Mouse (Mus musculus) MEL (cell line): Measurements from ENCODE around the gene Lair1. TPM values are rescaled to one million over a fixed set of nuclear protein-coding genes. Genes with fewer than 3 reads are reported as not detected.
"Not testable (repeated sequence)": the region's sequence is repeated elsewhere in the genome, so short reads cannot be mapped to it uniquely, and the experiment has no call there.

ENCODE experiments used
- DNase-seq: peaks from one replicate; pipeline ENCODE4 v3.0.0; 2011; ENCODE audit warnings: low read depth, low spot score
- H3K27ac ChIP-seq: 2 replicates; pipeline ENCODE4 v1.5.1; 2012; ENCODE audit warnings: low read depth, mild to moderate bottlenecking, control low read depth, low read length, moderate library complexity; ENCODE audit not compliant: control insufficient read depth
- H3K27me3 ChIP-seq, 2 experiments: fragments of 150-350 bp in 1 of 2; sonication (generic) in 1 of 2; 2 replicates each; pipeline ENCODE4 v1.6.1; 2012; ENCODE audit warnings: low read length in 2 of 2, mild to moderate bottlenecking in 2 of 2, improper control_type of control experiment in 1 of 2, moderate library complexity in 1 of 2; ENCODE audit not compliant: insufficient read depth in 2 of 2, control insufficient read depth in 1 of 2
- H3K36me3 ChIP-seq, 2 experiments: 2 replicates each; pipeline ENCODE4 v1.6.1; 2012 to 2014; ENCODE audit warnings: low read length in 2 of 2, improper control_type of control experiment in 1 of 2, inconsistent platforms in 1 of 2, mild to moderate bottlenecking in 1 of 2; ENCODE audit not compliant: insufficient read depth in 2 of 2, control insufficient read depth in 1 of 2
- H3K4me1 ChIP-seq, 2 experiments: fragments of 150-350 bp in 1 of 2; sonication (generic) in 1 of 2; 2 replicates each; pipeline ENCODE4 v1.6.1; 2012; ENCODE audit warnings: low read length in 2 of 2, improper control_type of control experiment in 1 of 2, mild to moderate bottlenecking in 1 of 2; ENCODE audit not compliant: insufficient read depth in 2 of 2, control insufficient read depth in 1 of 2
- H3K4me3 ChIP-seq, 2 experiments: fragments of 150-350 bp in 1 of 2; sonication (generic) in 1 of 2; 2 replicates each; pipeline ENCODE4 v1.5.1; 2012; ENCODE audit warnings: low read depth in 2 of 2, low read length in 2 of 2, mild to moderate bottlenecking in 2 of 2, moderate library complexity in 2 of 2, control low read depth in 1 of 2, improper control_type of control experiment in 1 of 2; ENCODE audit not compliant: control insufficient read depth in 1 of 2, insufficient read depth in 1 of 2
- H3K79me2 ChIP-seq: 2 replicates; pipeline ENCODE4 v1.6.1; 2012; ENCODE audit warnings: mild to moderate bottlenecking, low read length, moderate library complexity; ENCODE audit not compliant: control insufficient read depth, poor library complexity, insufficient read depth
- H3K9ac ChIP-seq: 2 replicates; pipeline ENCODE4 v1.6.1; 2012; ENCODE audit warnings: low read depth, mild to moderate bottlenecking, control low read depth, low read length, moderate library complexity; ENCODE audit not compliant: control insufficient read depth, poor library complexity, severe bottlenecking
- H3K9me3 ChIP-seq: fragments of 150-350 bp; sonication (generic); replicated peaks from 2 replicates; pipeline ENCODE4 v1.6.1; 2012; ENCODE audit warnings: mild to moderate bottlenecking, low read length, improper control_type of control experiment, moderate library complexity; ENCODE audit not compliant: insufficient read depth
- CHD2 ChIP-seq: IDR thresholded peaks from 2 replicates; pipeline ENCODE4 v1.6.1; 2011; ENCODE audit warnings: low read length, improper control_type of control experiment
- CTCF ChIP-seq, 3 experiments: IDR thresholded peaks in 2 of 3; conservative IDR thresholded peaks in 1 of 3; 2 replicates each; pipeline ENCODE4 v1.5.1; 2011 to 2012; ENCODE audit warnings: low read length in 3 of 3, low read depth in 2 of 3, mild to moderate bottlenecking in 2 of 3, improper control_type of control experiment in 1 of 3, inconsistent platforms in 1 of 3, mixed read lengths in 1 of 3, moderate library complexity in 1 of 3; ENCODE audit not compliant: control insufficient read depth in 1 of 3, insufficient read depth in 1 of 3, poor library complexity in 1 of 3, severe bottlenecking in 1 of 3
- GABPA ChIP-seq: IDR thresholded peaks from 2 replicates; pipeline ENCODE4 v1.6.1; 2012; ENCODE audit warnings: low read depth, mild to moderate bottlenecking, inconsistent platforms, low read length, improper control_type of control experiment, moderate library complexity
- MAFK ChIP-seq: IDR thresholded peaks from 2 replicates; pipeline ENCODE4 v1.6.1; 2011; ENCODE audit warnings: low read depth, mild to moderate bottlenecking, low read length, improper control_type of control experiment, borderline replicate concordance
- MXI1 ChIP-seq: IDR thresholded peaks from 2 replicates; pipeline ENCODE4 v1.6.1; 2011; ENCODE audit warnings: mild to moderate bottlenecking, low read depth, low read length, improper control_type of control experiment
- MYB ChIP-seq: IDR thresholded peaks from 2 replicates; pipeline ENCODE4 v1.6.1; 2011; ENCODE audit warnings: mild to moderate bottlenecking, low read depth, low read length, improper control_type of control experiment
- POLR2AphosphoS5 ChIP-seq: IDR thresholded peaks from 2 replicates; pipeline ENCODE4 v1.6.1; 2012; ENCODE audit warnings: low read depth, borderline replicate concordance, mild to moderate bottlenecking, inconsistent platforms, low read length, moderate library complexity, mixed read lengths
- RAD21 ChIP-seq: IDR thresholded peaks from 2 replicates; pipeline ENCODE4 v1.6.1; 2011; ENCODE audit warnings: mild to moderate bottlenecking, low read depth, low read length, improper control_type of control experiment
- RCOR1 ChIP-seq: IDR thresholded peaks from 2 replicates; pipeline ENCODE4 v1.6.1; 2012; ENCODE audit warnings: low read depth, mild to moderate bottlenecking, inconsistent platforms, low read length, improper control_type of control experiment
- SMC3 ChIP-seq: IDR thresholded peaks from 2 replicates; pipeline ENCODE4 v1.6.1; 2011; ENCODE audit warnings: low read depth, low read length, improper control_type of control experiment
- USF1 ChIP-seq: IDR thresholded peaks from 2 replicates; pipeline ENCODE4 v1.6.1; 2014; ENCODE audit warnings: low read depth, mild to moderate bottlenecking, inconsistent platforms, low read length, improper control_type of control experiment, moderate library complexity
- USF2 ChIP-seq, 2 experiments: IDR thresholded peaks; 2 replicates each; pipeline ENCODE4 v1.6.1; 2011 to 2012; ENCODE audit warnings: improper control_type of control experiment in 2 of 2, low read length in 2 of 2, borderline replicate concordance in 1 of 2, inconsistent platforms in 1 of 2, low read depth in 1 of 2, mild to moderate bottlenecking in 1 of 2; ENCODE audit not compliant: insufficient read depth in 1 of 2
- ZC3H11A ChIP-seq: IDR thresholded peaks from 2 replicates; pipeline ENCODE4 v1.6.1; 2012; ENCODE audit warnings: low read depth, mild to moderate bottlenecking, inconsistent platforms, low read length, improper control_type of control experiment
- ZNF384 ChIP-seq: IDR thresholded peaks from 2 replicates; pipeline ENCODE4 v1.6.1; 2012; ENCODE audit warnings: low read depth, mild to moderate bottlenecking, inconsistent platforms, low read length, improper control_type of control experiment
- polyA plus RNA-seq, 2 experiments: library from polyadenylated mRNA; stranded (reverse) in 1 of 2; unstranded in 1 of 2; fragments of >175 nt in 1 of 2; fragments of >200 nt in 1 of 2; gene quantifications; 2 replicates each; pipeline versions ENCODE4 v1.2.1 to v1.2.4; 2012; ENCODE audit warnings: low replicate concordance in 2 of 2, low read depth in 1 of 2; ENCODE audit not compliant: insufficient read length in 2 of 2, insufficient read depth in 1 of 2, missing spikeins in 1 of 2
- total RNA-seq: library from RNA; depleted of rRNA; stranded (reverse); fragments of 300-350 nt; gene quantifications from 2 replicates; pipeline ENCODE4 v1.2.3, GENCODE M21; 2012

Lair1 gene
- total and polyA plus RNA-seq, 3 experiments: 0.15 to 0.31 TPM; not detected in 1

GRCm38 (mm10) chr7:4026794-4027421 is 36.1 kb downstream of the Lair1 start:
- Histone ChIP-seq H3K9ac (no peak overlapping the region), H3K4me1 (no peaks in the 10 kb centered on the region), H3K36me3 (no peaks in the 10 kb centered on the region), H3K4me3 (no peak overlapping the region), H3K9me3 (no peaks in the 10 kb centered on the region), H3K79me2 (no peaks in the 10 kb centered on the region), H3K27me3 (no peaks in the 10 kb centered on the region; a peak in 1 of 4 replicates), H3K27ac (no peak overlapping the region)
- TF ChIP-seq MXI1: no peak
- no peak for TF ChIP-seq GABPA
- TF ChIP-seq CTCF (IDR thresholded peaks at IDR 0.05 in 2 of 3, conservative IDR thresholded peaks at IDR 0.05 in 1 of 3; ENCODE audit: control insufficient read depth in 1 of 3, insufficient read depth in 1 of 3, low read depth in 2 of 3, low read length in 3 of 3, poor library complexity in 1 of 3, severe bottlenecking in 1 of 3): peak; percentile 58 to 74 (median 64)
- TF ChIP-seq RAD21: peak; percentile 82
- no peak for TF ChIP-seq USF1
- TF ChIP-seq SMC3: peak; percentile 83
- TF ChIP-seq ZC3H11A: peak; percentile 57; the same call in 1 of the 2 replicates
- TF ChIP-seq, all 39 proteins: peak for 4
- peak; percentile 63 for DNase-seq

DNA sequence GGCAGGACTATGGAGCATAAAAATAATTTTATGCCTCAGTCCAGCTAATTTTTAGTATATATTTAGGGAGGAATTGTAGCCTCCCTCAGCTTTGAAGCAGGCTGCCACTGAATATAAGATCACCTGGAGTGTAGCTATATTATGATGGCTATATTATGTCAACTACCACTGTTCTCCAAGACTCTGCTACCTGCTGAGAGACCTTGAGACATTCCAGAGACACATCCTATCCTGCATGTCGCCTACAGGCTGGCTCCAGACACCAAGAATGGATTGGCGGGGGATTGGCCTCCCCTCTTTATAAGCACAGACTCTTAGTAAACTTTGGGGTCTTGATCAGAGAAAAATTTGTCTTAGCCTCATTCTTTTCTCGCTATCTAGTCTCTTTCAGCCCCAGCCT is 58.4 kb downstream of the Lair1 start:
- H3K36me3 ChIP-seq, H3K27ac ChIP-seq, H3K9me3 ChIP-seq, H3K79me2 ChIP-seq, H3K4me1 ChIP-seq, H3K9ac ChIP-seq, H3K4me3 ChIP-seq, H3K27me3 ChIP-seq, DNase-seq: not testable (repeated sequence)

GRCm38 (mm10) chr7:4003996-4004395 is 59.0 kb downstream of the Lair1 start:
- not testable (repeated sequence) for H3K27ac ChIP-seq, H3K27me3 ChIP-seq, H3K9me3 ChIP-seq, H3K79me2 ChIP-seq, DNase-seq, H3K4me3 ChIP-seq, H3K9ac ChIP-seq, H3K36me3 ChIP-seq, H3K4me1 ChIP-seq

- Histone ChIP-seq H3K79me2 (no peaks in the 10 kb centered on the region), H3K27me3 (peaks cover 2 to 4% of the 10 kb centered on the region in 2 experiments; a peak in 3 of 4 replicates), H3K9ac (no peak overlapping the region), H3K4me1 (no peaks in the 10 kb centered on the region), H3K36me3 (no peaks in the 10 kb centered on the region), H3K9me3 (no peaks in the 10 kb centered on the region), H3K27ac (no peak overlapping the region)
- DNase-seq: no peak
- TF ChIP-seq USF2 (IDR thresholded peaks at IDR 0.05; ENCODE audit: borderline replicate concordance in 1 of 2, insufficient read depth in 1 of 2, low read depth in 1 of 2, low read length in 2 of 2) (no peak), MAFK (no peak), MYB (no peak), ZNF384 (no peak), CHD2 (no peak), RCOR1 (no peak), CTCF (IDR thresholded peaks at IDR 0.05 in 2 of 3, conservative IDR thresholded peaks at IDR 0.05 in 1 of 3; ENCODE audit: control insufficient read depth in 1 of 3, insufficient read depth in 1 of 3, low read depth in 2 of 3, low read length in 3 of 3, poor library complexity in 1 of 3, severe bottlenecking in 1 of 3) (no peak), POLR2AphosphoS5 (no peak)
- TF ChIP-seq, all 39 proteins: peak for 0
- no peak overlapping the region for H3K4me3 ChIP-seq
These were observed 101.0 kb downstream of the Lair1 start for GRCm38 (mm10) chr7:3962017-3962416.
